Mouse (Mus musculus) embryonic fibroblast, embryonic 13.5 days (primary cell): ENCODE results near the gene Cdc42bpg.

Source experiments
- CTCF ChIP-seq: IDR thresholded peaks from 2 replicates; pipeline ENCODE4 v1.5.1; 2011; ENCODE audit warnings: mild to moderate bottlenecking, control low read depth, low read length, moderate library complexity, borderline replicate concordance; ENCODE audit not compliant: insufficient read depth
- POLR2A ChIP-seq: IDR thresholded peaks from 2 replicates; pipeline ENCODE4 v1.6.1; 2011; ENCODE audit warnings: low read depth, mild to moderate bottlenecking, control low read depth, low read length, moderate library complexity

DNA sequence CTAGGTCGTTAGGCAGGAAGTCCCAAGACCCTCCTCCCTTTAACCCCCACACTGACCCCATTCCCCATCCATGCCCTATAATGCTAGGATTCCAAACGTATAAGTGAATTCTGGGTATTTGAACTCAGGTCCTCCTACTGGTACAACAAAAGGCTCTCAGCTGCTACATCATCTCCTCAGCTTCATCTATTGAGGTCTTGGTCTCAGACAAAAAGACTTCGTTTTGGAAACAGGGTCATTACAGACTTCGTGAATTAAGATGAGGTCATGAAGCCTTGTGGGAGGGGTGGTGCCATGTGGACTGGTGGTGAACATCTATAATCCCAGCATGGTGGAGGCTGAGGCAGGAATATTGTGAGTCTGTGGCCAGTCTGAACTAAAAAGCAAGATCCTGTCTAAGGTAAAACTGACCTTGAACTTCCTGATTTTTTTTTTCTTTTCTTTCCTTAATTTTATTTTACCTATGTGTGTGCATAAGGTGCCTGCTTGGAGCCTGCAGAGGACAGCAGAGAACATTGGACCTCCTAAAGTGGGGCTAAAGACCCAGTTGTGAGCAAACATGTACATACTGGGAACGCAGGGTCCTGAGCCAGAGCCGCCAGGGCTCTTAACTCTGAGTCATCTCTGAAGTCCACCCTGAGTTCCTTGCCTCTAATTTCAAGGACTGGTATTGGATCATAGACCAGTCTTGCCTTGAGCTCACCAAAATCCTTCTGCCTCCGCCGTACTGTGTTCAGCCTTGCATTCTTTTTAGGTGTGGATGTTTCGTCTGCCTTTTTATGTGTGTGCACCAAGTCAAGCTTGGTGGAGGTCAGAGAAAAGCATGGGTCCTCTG, 27.7 kb downstream of the Cdc42bpg start:
- no peak for TF ChIP-seq POLR2A
- TF ChIP-seq CTCF = no peak
